In genomic region chr16:18836073-18836467, GRCm38 (mm10) we compare ENCODE assay signal across 8 mouse cellular contexts. TPM values are rescaled to one million over a fixed set of nuclear protein-coding genes. Genes with fewer than 3 reads are reported as not detected.
DNase-seq lines count a peak whose midpoint lies in the region; ATAC-seq and TF ChIP-seq lines count a peak whose summit lies in the region.

No protein-coding gene starts in this region.

- WGBS in embryonic facial prominence, embryonic 13.5 days = 28% methylated on average over 3 of the region's 3 CpGs
- WGBS in intestine, embryonic 15.5 days = 25% methylated on average over 3 of the region's 3 CpGs

- H3K79me2 ChIP-seq in myocyte (ENCODE audit: control insufficient read depth, insufficient read depth) = no peaks in the 10 kb centered on the region

- peak; percentile 12 for DNase-seq in kidney, postnatal 10 days
- no peak for DNase-seq in kidney, postnatal 25 days
- DNase-seq in right cerebral cortex, adult 18-20 months = no peak
- DNase-seq in cerebellum, postnatal 4 days (ENCODE audit: low spot score in 2 of 2) = no peak
- DNase-seq in urinary bladder, adult 18-20 months (ENCODE audit: low spot score in 2 of 2) = no peak

- peak overlapping the region; percentile 90; the same call in 1 of the 2 replicates for H3K9ac ChIP-seq in embryonic facial prominence, embryonic 13.5 days
- no peak overlapping the region for H3K9ac ChIP-seq in intestine, embryonic 15.5 days

- H3K4me1 ChIP-seq in embryonic facial prominence, embryonic 13.5 days = peaks cover 3% of the 10 kb centered on the region; the same call in 1 of the 2 replicates
- H3K4me1 ChIP-seq in intestine, embryonic 15.5 days (replicated peaks) = no peaks in the 10 kb centered on the region

- no peak overlapping the region for H3K27ac ChIP-seq in embryonic facial prominence, embryonic 13.5 days
- H3K27ac ChIP-seq in intestine, embryonic 15.5 days = peak overlapping the region; percentile 79; the same call in 1 of the 2 replicates

- H3K27me3 ChIP-seq in embryonic facial prominence, embryonic 13.5 days = no peaks in the 10 kb centered on the region
- no peaks in the 10 kb centered on the region for H3K27me3 ChIP-seq in intestine, embryonic 15.5 days (replicated peaks)
- no peaks in the 10 kb centered on the region for H3K27me3 ChIP-seq in myocyte (ENCODE audit: control insufficient read depth, insufficient read depth, insufficient read length)

- no peaks in the 10 kb centered on the region for H3K9me3 ChIP-seq in embryonic facial prominence, embryonic 13.5 days
- H3K9me3 ChIP-seq in intestine, embryonic 15.5 days = no peaks in the 10 kb centered on the region

- no peak for ATAC-seq in embryonic facial prominence, embryonic 13.5 days (ENCODE audit: insufficient number of reproducible peaks, insufficient read depth, low FRiP score, low TSS enrichment, low read depth)
- ATAC-seq in intestine, embryonic 15.5 days = peak; percentile 63

- no peak for TF ChIP-seq POLR2A in myocyte (IDR thresholded peaks at IDR 0.05; ENCODE audit: insufficient read length, low read depth)

- H3K4me3 ChIP-seq in embryonic facial prominence, embryonic 13.5 days = peak overlapping the region; percentile 91
- peak overlapping the region; percentile 92 for H3K4me3 ChIP-seq in intestine, embryonic 15.5 days (replicated peaks)
- no peak overlapping the region for H3K4me3 ChIP-seq in myocyte

- H3ac ChIP-seq in myocyte (ENCODE audit: control insufficient read depth, insufficient read length) = peak overlapping the region; percentile 34

- H3K4me2 ChIP-seq in embryonic facial prominence, embryonic 13.5 days = peak overlapping the region; percentile 69
- H3K4me2 ChIP-seq in intestine, embryonic 15.5 days (replicated peaks) = peak overlapping the region; percentile 75
- no peak overlapping the region for H3K4me2 ChIP-seq in myocyte (ENCODE audit: low read depth)

- peaks cover 54% of the 10 kb centered on the region for H3K36me3 ChIP-seq in embryonic facial prominence, embryonic 13.5 days
- peaks cover 9% of the 10 kb centered on the region for H3K36me3 ChIP-seq in intestine, embryonic 15.5 days
- peaks cover 33% of the 10 kb centered on the region for H3K36me3 ChIP-seq in myocyte (ENCODE audit: control insufficient read depth, insufficient read depth)

TF ChIP-seq in myocyte, 11 proteins besides CTCF, POLR2A, EP300 and RAD21:
- TF ChIP-seq TCF3 (IDR thresholded peaks at IDR 0.05; ENCODE audit: insufficient read length, low read depth) (no peak), REST (IDR thresholded peaks at IDR 0.05; ENCODE audit: insufficient read depth, insufficient read length) (no peak), USF1 (IDR thresholded peaks at IDR 0.05; ENCODE audit: low read depth) (no peak), CEBPB (IDR thresholded peaks at IDR 0.05; ENCODE audit: insufficient read depth, poor library complexity, severe bottlenecking) (no peak), E2F4 (IDR thresholded peaks at IDR 0.05; ENCODE audit: insufficient read depth) (no peak), POLR2AphosphoS2 (IDR thresholded peaks at IDR 0.05; ENCODE audit: insufficient read length, low read depth) (no peak), MYOG (IDR thresholded peaks at IDR 0.05; ENCODE audit: control insufficient read depth in 1 of 3, insufficient read depth in 1 of 3, insufficient read length in 2 of 3, low read depth in 2 of 3) (no peak), MAX (IDR thresholded peaks at IDR 0.05; ENCODE audit: low read depth) (no peak), MYOD1 (IDR thresholded peaks at IDR 0.05; ENCODE audit: control insufficient read depth in 1 of 3, insufficient read length in 2 of 3, low read depth in 2 of 3) (no peak), SRF (IDR thresholded peaks at IDR 0.05; ENCODE audit: control insufficient read depth, insufficient read length, low read depth) (no peak)

RNA-seq across cellular contexts. Expression of gene 2510002D24Rik, which starts 0.3 kb away (rescaled TPM):
- polyA plus RNA-seq in embryonic facial prominence, embryonic 13.5 days (2015; fragmentation: Nextera tagmentation; extraction: Ambion mirVana) = 44.1 and 49.3 TPM in 2 replicates
- polyA plus RNA-seq in intestine, embryonic 15.5 days (2015; fragmentation: Nextera tagmentation; extraction: Ambion mirVana) = 38.6 and 53.7 TPM in 2 replicates
- 1.2 TPM for polyA plus RNA-seq in myocyte (2012; fragmentation: generic; extraction: Trizol)

RNA-seq across cellular contexts. Expression of gene Gm28539, which starts 0.3 kb away (rescaled TPM):
- polyA plus RNA-seq in embryonic facial prominence, embryonic 13.5 days (2015; fragmentation: Nextera tagmentation; extraction: Ambion mirVana) = not detected in 2 replicates
- polyA plus RNA-seq in intestine, embryonic 15.5 days (2015; fragmentation: Nextera tagmentation; extraction: Ambion mirVana) = not detected in 2 replicates
- 0.49 TPM for polyA plus RNA-seq in myocyte (2012; fragmentation: generic; extraction: Trizol)

RNA-seq across cellular contexts. Expression of gene Cdc45, which starts 24.3 kb away (rescaled TPM):
- 47.5 and 47.8 TPM in 2 replicates for polyA plus RNA-seq in embryonic facial prominence, embryonic 13.5 days (2015; fragmentation: Nextera tagmentation; extraction: Ambion mirVana)
- 37.2 and 39.3 TPM in 2 replicates for polyA plus RNA-seq in intestine, embryonic 15.5 days (2015; fragmentation: Nextera tagmentation; extraction: Ambion mirVana)
- 13.6 TPM for polyA plus RNA-seq in myocyte (2012; fragmentation: generic; extraction: Trizol)

RNA-seq across cellular contexts. Expression of gene Ufd1, which starts 24.5 kb away (rescaled TPM):
- polyA plus RNA-seq in embryonic facial prominence, embryonic 13.5 days (2015; fragmentation: Nextera tagmentation; extraction: Ambion mirVana) = 116 and 119 TPM in 2 replicates
- polyA plus RNA-seq in intestine, embryonic 15.5 days (2015; fragmentation: Nextera tagmentation; extraction: Ambion mirVana) = 69.1 and 74.8 TPM in 2 replicates
- polyA plus RNA-seq in myocyte (2012; fragmentation: generic; extraction: Trizol) = 32.0 TPM

RNA-seq across cellular contexts. Expression of gene Mrpl40, which starts 40.6 kb away (rescaled TPM):
- polyA plus RNA-seq in embryonic facial prominence, embryonic 13.5 days (2015; fragmentation: Nextera tagmentation; extraction: Ambion mirVana) = 90.5 and 110 TPM in 2 replicates
- polyA plus RNA-seq in intestine, embryonic 15.5 days (2015; fragmentation: Nextera tagmentation; extraction: Ambion mirVana) = 97.9 and 98.4 TPM in 2 replicates
- 42.8 TPM for polyA plus RNA-seq in myocyte (2012; fragmentation: generic; extraction: Trizol)

Comparison
In these comparisons a context has a peak if more than half of its experiments do, and no peak if none do; other contexts are left out.
1. RNA of gene 2510002D24Rik, which starts 0.3 kb away (polyA plus RNA-seq): 44.1 to 49.3 TPM in embryonic facial prominence, embryonic 13.5 days and 38.6 to 53.7 TPM in intestine, embryonic 15.5 days; 1.2 TPM in myocyte (single experiment); every median in the first group is over 10 times any median in the second.